Mouse (Mus musculus): Measurements from ENCODE around the gene Pex5. TPM values are rescaled to one million over a fixed set of nuclear protein-coding genes. Genes with fewer than 3 reads are reported as not detected.

The Pex5 gene
- total and polyA plus RNA-seq, 2 experiments: 73.7 to 79.3 TPM

- Histone ChIP-seq H3K27ac (replicated peaks; ENCODE audit: insufficient read depth, low read depth, low read length) (no peak overlapping the region), H3K9ac (ENCODE audit: low read depth, low read length) (no peak overlapping the region), H3K4me1 (ENCODE audit: control insufficient read depth, insufficient read depth, low read length) (peaks cover 2% of the 10 kb centered on the region), H3K79me2 (ENCODE audit: control insufficient read depth, insufficient read depth, low read length) (no peaks in the 10 kb centered on the region), H3K36me3 (ENCODE audit: control insufficient read depth, insufficient read depth, low read length) (no peaks in the 10 kb centered on the region), H3K4me3 (ENCODE audit: insufficient read depth, low read depth, low read length) (no peak overlapping the region), H3K27me3 (ENCODE audit: control insufficient read depth, insufficient read depth, low read length) (no peaks in the 10 kb centered on the region)
- no peak for DNase-seq (ENCODE audit: extremely low read depth, low read depth, low spot score)
- 14% methylated on average over 5 of the region's 5 CpGs for WGBS
- no peak for TF ChIP-seq CTCF (IDR thresholded peaks at IDR 0.05; ENCODE audit: low read depth, low read length)
- no peak for TF ChIP-seq POLR2A (IDR thresholded peaks at IDR 0.05; ENCODE audit: extremely low read depth, insufficient read depth, low read length)
These were observed 34.7 kb downstream of the Pex5 start for GRCm38 (mm10) chr6:124380142-124380541.

- Histone ChIP-seq H3K27ac (replicated peaks; ENCODE audit: insufficient read depth, low read depth, low read length) (no peak overlapping the region), H3K9ac (ENCODE audit: low read depth, low read length) (no peak overlapping the region), H3K4me3 (ENCODE audit: insufficient read depth, low read depth, low read length) (no peak overlapping the region), H3K79me2 (ENCODE audit: control insufficient read depth, insufficient read depth, low read length) (no peaks in the 10 kb centered on the region), H3K27me3 (ENCODE audit: control insufficient read depth, insufficient read depth, low read length) (no peaks in the 10 kb centered on the region), H3K36me3 (ENCODE audit: control insufficient read depth, insufficient read depth, low read length) (no peaks in the 10 kb centered on the region), H3K4me1 (ENCODE audit: control insufficient read depth, insufficient read depth, low read length) (peaks cover 2% of the 10 kb centered on the region)
- 27% methylated on average over 10 of the region's 10 CpGs for WGBS
- DNase-seq (ENCODE audit: extremely low read depth, low read depth, low spot score): peak; percentile 45
- peak; percentile 65 for TF ChIP-seq CTCF (IDR thresholded peaks at IDR 0.05; ENCODE audit: low read depth, low read length)
- TF ChIP-seq POLR2A (IDR thresholded peaks at IDR 0.05; ENCODE audit: extremely low read depth, insufficient read depth, low read length): no peak
These were observed 35.5 kb downstream of the Pex5 start for GRCm38 (mm10) chr6:124379331-124379730.

DNA sequence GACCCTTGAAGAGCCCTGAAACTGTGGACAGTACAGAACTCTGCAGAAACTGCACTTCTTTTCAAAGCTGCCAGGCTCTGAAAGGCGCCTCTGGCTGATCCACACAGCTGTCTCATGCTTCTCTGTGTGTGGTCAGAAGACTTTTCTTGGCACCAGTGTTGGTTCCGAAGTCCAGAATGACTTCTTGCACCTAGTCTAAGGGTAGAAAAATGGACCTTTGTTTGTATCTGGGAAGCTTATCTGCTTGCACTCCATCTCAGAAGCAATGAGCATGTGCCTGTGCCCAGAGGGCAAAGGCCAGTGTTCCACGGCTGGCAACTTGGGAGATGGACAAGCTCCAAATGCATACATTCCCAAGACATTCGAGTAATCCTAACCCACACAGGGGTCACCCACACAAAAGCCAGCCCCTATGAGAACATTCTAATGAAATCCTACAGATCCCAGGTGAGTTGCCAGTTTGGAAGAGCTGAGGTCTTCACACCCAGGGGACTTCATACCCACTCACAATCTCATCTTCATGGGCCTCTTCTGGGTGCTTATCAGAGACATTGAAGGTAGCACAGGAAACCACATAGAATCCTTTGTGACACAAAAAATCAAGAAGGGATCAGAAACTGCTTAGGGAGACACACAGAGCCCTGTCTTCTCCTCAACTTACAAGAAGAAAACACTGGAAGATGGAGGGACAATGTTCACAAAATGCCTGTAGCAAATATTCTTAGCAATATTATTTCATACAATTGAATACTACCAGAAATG, 37.2 kb downstream of the Pex5 start:
- no peak overlapping the region for H3K27ac ChIP-seq (replicated peaks; ENCODE audit: insufficient read depth, low read depth, low read length)
- peaks cover 2% of the 10 kb centered on the region for H3K4me1 ChIP-seq (ENCODE audit: control insufficient read depth, insufficient read depth, low read length)
- H3K27me3 ChIP-seq (ENCODE audit: control insufficient read depth, insufficient read depth, low read length): no peaks in the 10 kb centered on the region
- H3K36me3 ChIP-seq (ENCODE audit: control insufficient read depth, insufficient read depth, low read length): no peaks in the 10 kb centered on the region
- no peak overlapping the region for H3K4me3 ChIP-seq (ENCODE audit: insufficient read depth, low read depth, low read length)
- H3K79me2 ChIP-seq (ENCODE audit: control insufficient read depth, insufficient read depth, low read length): no peaks in the 10 kb centered on the region
- 29% methylated on average over 4 of the region's 4 CpGs for WGBS
- no peak for TF ChIP-seq POLR2A (IDR thresholded peaks at IDR 0.05; ENCODE audit: extremely low read depth, insufficient read depth, low read length)
- TF ChIP-seq CTCF (IDR thresholded peaks at IDR 0.05; ENCODE audit: low read depth, low read length): no peak
- DNase-seq (ENCODE audit: extremely low read depth, low read depth, low spot score): peak; percentile 77
- H3K9ac ChIP-seq (ENCODE audit: low read depth, low read length): no peak overlapping the region

GRCm38 (mm10) chr6:124376311-124376710, 38.6 kb downstream of the Pex5 start:
- TF ChIP-seq CTCF (IDR thresholded peaks at IDR 0.05; ENCODE audit: low read depth, low read length): no peak
- no peak for TF ChIP-seq POLR2A (IDR thresholded peaks at IDR 0.05; ENCODE audit: extremely low read depth, insufficient read depth, low read length)
- Histone ChIP-seq H3K4me3 (ENCODE audit: insufficient read depth, low read depth, low read length) (no peak overlapping the region), H3K79me2 (ENCODE audit: control insufficient read depth, insufficient read depth, low read length) (no peaks in the 10 kb centered on the region), H3K36me3 (ENCODE audit: control insufficient read depth, insufficient read depth, low read length) (no peaks in the 10 kb centered on the region), H3K27me3 (ENCODE audit: control insufficient read depth, insufficient read depth, low read length) (no peaks in the 10 kb centered on the region), H3K9ac (ENCODE audit: low read depth, low read length) (no peak overlapping the region), H3K4me1 (ENCODE audit: control insufficient read depth, insufficient read depth, low read length) (peaks cover 2% of the 10 kb centered on the region), H3K27ac (replicated peaks; ENCODE audit: insufficient read depth, low read depth, low read length) (no peak overlapping the region)
- WGBS: 88% methylated on average over 5 of the region's 5 CpGs
- no peak for DNase-seq (ENCODE audit: extremely low read depth, low read depth, low spot score)

DNA sequence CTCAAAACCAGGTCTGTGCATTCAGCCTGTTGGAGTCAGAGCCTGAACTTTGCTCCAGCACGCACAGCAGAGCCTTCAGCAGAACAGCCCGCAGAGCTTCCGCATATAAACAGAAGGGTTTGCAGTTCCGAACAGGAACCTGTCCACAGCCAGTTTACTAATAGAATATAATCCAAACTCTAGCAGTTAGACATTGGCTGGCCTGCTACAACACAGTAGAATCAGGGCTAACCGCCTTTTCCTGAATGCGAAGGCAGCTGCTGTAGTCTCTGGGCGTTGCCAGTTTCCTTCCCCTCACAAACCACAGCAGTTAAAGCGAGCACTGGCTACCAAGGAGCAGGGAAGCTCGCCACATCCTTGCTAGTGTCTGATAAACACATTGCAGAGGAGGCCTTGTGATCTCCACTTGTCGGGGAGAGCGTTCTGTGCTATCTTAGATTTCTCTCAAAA, 39.4 kb downstream of the Pex5 start:
- Histone ChIP-seq H3K9ac (ENCODE audit: low read depth, low read length) (no peak overlapping the region), H3K27ac (replicated peaks; ENCODE audit: insufficient read depth, low read depth, low read length) (no peak overlapping the region), H3K27me3 (ENCODE audit: control insufficient read depth, insufficient read depth, low read length) (no peaks in the 10 kb centered on the region), H3K4me3 (ENCODE audit: insufficient read depth, low read depth, low read length) (no peak overlapping the region), H3K4me1 (ENCODE audit: control insufficient read depth, insufficient read depth, low read length) (peaks cover 2% of the 10 kb centered on the region), H3K36me3 (ENCODE audit: control insufficient read depth, insufficient read depth, low read length) (no peaks in the 10 kb centered on the region), H3K79me2 (ENCODE audit: control insufficient read depth, insufficient read depth, low read length) (no peaks in the 10 kb centered on the region)
- no peak for TF ChIP-seq POLR2A (IDR thresholded peaks at IDR 0.05; ENCODE audit: extremely low read depth, insufficient read depth, low read length)
- TF ChIP-seq CTCF (IDR thresholded peaks at IDR 0.05; ENCODE audit: low read depth, low read length): no peak
- peak; percentile 32 for DNase-seq (ENCODE audit: extremely low read depth, low read depth, low spot score)
- WGBS: 48% methylated on average over 11 of the region's 11 CpGs

- no peaks in the 10 kb centered on the region for H3K79me2 ChIP-seq (ENCODE audit: control insufficient read depth, insufficient read depth, low read length)
- H3K9ac ChIP-seq (ENCODE audit: low read depth, low read length): no peak overlapping the region
- no peak for TF ChIP-seq POLR2A (IDR thresholded peaks at IDR 0.05; ENCODE audit: extremely low read depth, insufficient read depth, low read length)
- no peak for TF ChIP-seq CTCF (IDR thresholded peaks at IDR 0.05; ENCODE audit: low read depth, low read length)
- no peaks in the 10 kb centered on the region for H3K27me3 ChIP-seq (ENCODE audit: control insufficient read depth, insufficient read depth, low read length)
- H3K4me3 ChIP-seq (ENCODE audit: insufficient read depth, low read depth, low read length): no peak overlapping the region
- 76% methylated on average over 4 of the region's 4 CpGs for WGBS
- H3K4me1 ChIP-seq (ENCODE audit: control insufficient read depth, insufficient read depth, low read length): peaks cover 2% of the 10 kb centered on the region
- DNase-seq (ENCODE audit: extremely low read depth, low read depth, low spot score): no peak
- no peaks in the 10 kb centered on the region for H3K36me3 ChIP-seq (ENCODE audit: control insufficient read depth, insufficient read depth, low read length)
- H3K27ac ChIP-seq (replicated peaks; ENCODE audit: insufficient read depth, low read depth, low read length): no peak overlapping the region
These were observed 40.2 kb downstream of the Pex5 start for GRCm38 (mm10) chr6:124374683-124375082.
